Mouse (Mus musculus): ENCODE data around the gene Tlr11. TPM values are rescaled to one million over a fixed set of nuclear protein-coding genes. Genes with fewer than 3 reads are reported as not detected.

The Tlr11 gene
- polyA plus RNA-seq, 1 experiment = 2.4 TPM

- no peak within 1 kb of the TSS for H3K27ac ChIP-seq (ENCODE audit: control insufficient read depth, insufficient read depth, low read length)
- TF ChIP-seq CTCF (IDR thresholded peaks at IDR 0.05; ENCODE audit: borderline replicate concordance, control insufficient read depth, extremely low read depth, insufficient read depth, low read length, poor library complexity) = no peak
- no peak for TF ChIP-seq POLR2A (IDR thresholded peaks at IDR 0.05; ENCODE audit: control insufficient read depth, extremely low read depth, insufficient read depth, low read length, poor library complexity)
- no peak within 1 kb of the TSS for H3K4me3 ChIP-seq (ENCODE audit: control insufficient read depth, insufficient read depth, low read length)
- no peaks in the 10 kb centered on the region for H3K27me3 ChIP-seq (ENCODE audit: control insufficient read depth, insufficient read depth, low read length)
- 95% methylated on average over 2 of the region's 2 CpGs for WGBS
- no peak for DNase-seq
- no peaks in the 10 kb centered on the region for H3K4me1 ChIP-seq (replicated peaks; ENCODE audit: control insufficient read depth, insufficient read depth, low read length)
- H3K36me3 ChIP-seq (ENCODE audit: control insufficient read depth, insufficient read depth, low read length) = no peaks in the 10 kb centered on the region
Measured at GRCm38 (mm10) chr14:50380863-50381262, 23.1 kb downstream of the Tlr11 start, which contains the start of gene Olfr736. Gene Olfr736, plus strand, starts transcription at chr14:50381163.

GRCm38 (mm10) chr14:50407268-50407667 is 49.6 kb downstream of the Tlr11 start, which contains the start of gene Olfr738:
Gene Olfr738, plus strand, starts transcription at chr14:50407568.
- no peak for TF ChIP-seq CTCF (IDR thresholded peaks at IDR 0.05; ENCODE audit: borderline replicate concordance, control insufficient read depth, extremely low read depth, insufficient read depth, low read length, poor library complexity)
- TF ChIP-seq POLR2A (IDR thresholded peaks at IDR 0.05; ENCODE audit: control insufficient read depth, extremely low read depth, insufficient read depth, low read length, poor library complexity) = no peak
- no peaks in the 10 kb centered on the region for H3K36me3 ChIP-seq (ENCODE audit: control insufficient read depth, insufficient read depth, low read length)
- no peak for DNase-seq
- no peak within 1 kb of the TSS for H3K4me3 ChIP-seq (ENCODE audit: control insufficient read depth, insufficient read depth, low read length)
- WGBS = 83% methylated on average over 1 of the region's 1 CpGs
- H3K27me3 ChIP-seq (ENCODE audit: control insufficient read depth, insufficient read depth, low read length) = no peaks in the 10 kb centered on the region
- H3K27ac ChIP-seq (ENCODE audit: control insufficient read depth, insufficient read depth, low read length) = no peak within 1 kb of the TSS
- H3K4me1 ChIP-seq (replicated peaks; ENCODE audit: control insufficient read depth, insufficient read depth, low read length) = no peaks in the 10 kb centered on the region

Other genes with a start within 250 kb of the Tlr11 start
- gene Olfr727, start 234.7 kb upstream of the Tlr11 start, polyA plus RNA-seq (2012; rRNA removed) = not detected in 2 replicates
- gene Olfr728, start 215.2 kb upstream of the Tlr11 start, polyA plus RNA-seq (2012; rRNA removed) = not detected in 2 replicates
- gene Olfr729, start 205.0 kb upstream of the Tlr11 start, polyA plus RNA-seq (2012; rRNA removed) = not detected in 2 replicates
- gene Olfr730, start 169.7 kb upstream of the Tlr11 start, polyA plus RNA-seq (2012; rRNA removed) = not detected in 2 replicates
- gene Olfr731, start 116.0 kb upstream of the Tlr11 start, polyA plus RNA-seq (2012; rRNA removed) = not detected in 2 replicates
- gene Olfr732, start 73.7 kb upstream of the Tlr11 start, polyA plus RNA-seq (2012; rRNA removed) = not detected in 2 replicates
- gene Olfr733, start 56.4 kb upstream of the Tlr11 start, polyA plus RNA-seq (2012; rRNA removed) = not detected in 2 replicates
- not detected in 2 replicates for gene Olfr734, start 31.2 kb upstream of the Tlr11 start, polyA plus RNA-seq (2012; rRNA removed)
- gene Olfr735, start 9.0 kb upstream of the Tlr11 start, polyA plus RNA-seq (2012; rRNA removed) = not detected in 2 replicates
- not detected in 2 replicates for gene Olfr736, start 23.2 kb downstream of the Tlr11 start, polyA plus RNA-seq (2012; rRNA removed)
- gene Olfr738, start 49.7 kb downstream of the Tlr11 start, polyA plus RNA-seq (2012; rRNA removed) = not detected in 2 replicates
- gene Olfr739, start 60.7 kb downstream of the Tlr11 start, polyA plus RNA-seq (2012; rRNA removed) = not detected in 2 replicates
- gene Olfr740, start 87.6 kb downstream of the Tlr11 start, polyA plus RNA-seq (2012; rRNA removed) = not detected in 2 replicates
- gene Olfr741, start 114.8 kb downstream of the Tlr11 start, polyA plus RNA-seq (2012; rRNA removed) = not detected in 2 replicates
- not detected in 2 replicates for gene Olfr742, start 145.7 kb downstream of the Tlr11 start, polyA plus RNA-seq (2012; rRNA removed)
- gene Olfr743, start 163.9 kb downstream of the Tlr11 start, polyA plus RNA-seq (2012; rRNA removed) = not detected in 2 replicates